Mouse (Mus musculus) kidney, embryonic 14.5 days (tissue): ENCODE results near the gene Maml3. TPM values are rescaled to one million over a fixed set of nuclear protein-coding genes. Genes with fewer than 3 reads are reported as not detected.

Experiments
- ATAC-seq: fragments of 200-750 bp; cut with Nextera tagmentation; 2 replicates; pipeline ENCODE4 v1.8.0; 2017; ENCODE audit warnings: moderate number of reproducible peaks, mild to moderate bottlenecking, moderate TSS enrichment, moderate library complexity; ENCODE audit not compliant: low FRiP score, low TSS enrichment
- H3K27ac ChIP-seq: fragments of 300-500 bp; sonication (generic); 2 replicates; pipeline ENCODE4 v1.5.1; 2014; ENCODE audit warnings: low read depth, mild to moderate bottlenecking, low read length, moderate library complexity, mixed read lengths
- H3K27me3 ChIP-seq: fragments of 300-500 bp; sonication (generic); 2 replicates; pipeline ENCODE4 v1.6.1; 2014; ENCODE audit warnings: mild to moderate bottlenecking, low read length; ENCODE audit not compliant: control insufficient read depth, insufficient read depth
- H3K36me3 ChIP-seq: fragments of 300-500 bp; sonication (generic); 2 replicates; pipeline ENCODE4 v1.6.1; 2014; ENCODE audit warnings: low read length, mixed read lengths; ENCODE audit not compliant: control insufficient read depth, insufficient read depth
- H3K4me1 ChIP-seq: fragments of 300-500 bp; sonication (generic); 2 replicates; pipeline ENCODE4 v1.6.1; 2014; ENCODE audit warnings: low read length, mixed read lengths; ENCODE audit not compliant: control insufficient read depth, insufficient read depth
- H3K4me2 ChIP-seq: fragments of 300-500 bp; sonication (generic); replicated peaks from 2 replicates; pipeline ENCODE4 v1.6.1; 2014; ENCODE audit warnings: low read depth, mild to moderate bottlenecking, low read length
- H3K4me3 ChIP-seq: fragments of 300-500 bp; sonication (generic); 2 replicates; pipeline ENCODE4 v1.5.1; 2014; ENCODE audit warnings: mild to moderate bottlenecking, low read length
- H3K9ac ChIP-seq: fragments of 300-500 bp; sonication (generic); 2 replicates; pipeline ENCODE4 v1.6.1; 2014; ENCODE audit warnings: low read depth, mild to moderate bottlenecking, low read length, moderate library complexity
- H3K9me3 ChIP-seq: fragments of 300-500 bp; sonication (generic); 2 replicates; pipeline ENCODE4 v1.6.1; 2016; ENCODE audit warnings: low read length; ENCODE audit not compliant: control insufficient read depth
- WGBS: fragments of 180-500 bp; shearing (Covaris S2); extraction: QIAGEN DNeasy Blood & Tissue Kit; methylation state at CpG from one replicate; pipeline ENCODE4 v1.1.7; 2014; 5-methylcytosine and 5-hydroxymethylcytosine counted together
- polyA plus RNA-seq: library from polyadenylated mRNA; unstranded; fragments of >200 nt; fragmentation: Nextera tagmentation; extraction: Ambion mirVana; gene quantifications from 2 replicates; pipeline ENCODE4 v1.2.1, GENCODE M21; 2014

Maml3 gene
- polyA plus RNA-seq, 1 experiment from 2014 or later, result 9.4 TPM

GRCm38 (mm10) chr3:51739049-51739834 lies 365.6 kb downstream of the Maml3 start:
- H3K4me1 ChIP-seq, result peaks cover 20% of the 10 kb centered on the region
- ATAC-seq, result peak; percentile 86
- peak overlapping the region; percentile 84 for H3K27ac ChIP-seq
- H3K9me3 ChIP-seq, result no peaks in the 10 kb centered on the region
- H3K4me2 ChIP-seq, result peak overlapping the region; percentile 19
- no peaks in the 10 kb centered on the region for H3K36me3 ChIP-seq
- no peaks in the 10 kb centered on the region for H3K27me3 ChIP-seq
- H3K9ac ChIP-seq, result peak overlapping the region; percentile 40; the same call in 1 of the 2 replicates
- no peak overlapping the region for H3K4me3 ChIP-seq
- under 1% methylated on average over 12 of the region's 12 CpGs for WGBS

GRCm38 (mm10) chr3:51733685-51734084 lies 371.2 kb downstream of the Maml3 start:
- no peak for ATAC-seq
- WGBS, result 82% methylated on average over 3 of the region's 3 CpGs
- H3K4me1 ChIP-seq, result peaks cover 12% of the 10 kb centered on the region; the same call in 1 of the 2 replicates
- no peaks in the 10 kb centered on the region for H3K9me3 ChIP-seq
- no peak overlapping the region for H3K4me2 ChIP-seq
- no peak overlapping the region for H3K4me3 ChIP-seq
- H3K36me3 ChIP-seq, result no peaks in the 10 kb centered on the region
- no peak overlapping the region for H3K27ac ChIP-seq
- no peaks in the 10 kb centered on the region for H3K27me3 ChIP-seq
- no peak overlapping the region for H3K9ac ChIP-seq

- peaks cover 21% of the 10 kb centered on the region for H3K4me1 ChIP-seq
- WGBS, result 95% methylated on average over 16 of the region's 16 CpGs
- ATAC-seq, result no peak
Measured at GRCm38 (mm10) chr3:51731949-51732636, 372.8 kb downstream of the Maml3 start.

GRCm38 (mm10) chr3:51730662-51731061 lies 374.2 kb downstream of the Maml3 start:
- no peak for ATAC-seq
- 87% methylated on average over 7 of the region's 7 CpGs for WGBS

More at GRCm38 (mm10) chr3:51731949-51732636, 372.8 kb downstream of the Maml3 start:
- Histone ChIP-seq H3K36me3 (no peaks in the 10 kb centered on the region), H3K9me3 (no peaks in the 10 kb centered on the region), H3K27me3 (no peaks in the 10 kb centered on the region), H3K27ac (no peak overlapping the region), H3K4me3 (no peak overlapping the region), H3K9ac (no peak overlapping the region), H3K4me2 (no peak overlapping the region)

GRCm38 (mm10) chr3:51729109-51729918 lies 375.6 kb downstream of the Maml3 start:
- Histone ChIP-seq H3K4me1 (peaks cover 27% of the 10 kb centered on the region), H3K4me3 (no peak overlapping the region), H3K27ac (no peak overlapping the region), H3K4me2 (no peak overlapping the region), H3K9me3 (no peaks in the 10 kb centered on the region), H3K9ac (no peak overlapping the region), H3K36me3 (no peaks in the 10 kb centered on the region), H3K27me3 (no peaks in the 10 kb centered on the region)
- 78% methylated on average over 14 of the region's 14 CpGs for WGBS
- no peak for ATAC-seq

More at GRCm38 (mm10) chr3:51730662-51731061, 374.2 kb downstream of the Maml3 start:
- Histone ChIP-seq H3K4me3 (no peak overlapping the region), H3K4me1 (peaks cover 24% of the 10 kb centered on the region), H3K4me2 (no peak overlapping the region), H3K9ac (no peak overlapping the region), H3K9me3 (no peaks in the 10 kb centered on the region), H3K27ac (no peak overlapping the region), H3K27me3 (no peaks in the 10 kb centered on the region), H3K36me3 (no peaks in the 10 kb centered on the region)

- Histone ChIP-seq H3K4me1 (peaks cover 31% of the 10 kb centered on the region), H3K36me3 (no peaks in the 10 kb centered on the region), H3K27me3 (no peaks in the 10 kb centered on the region), H3K9me3 (no peaks in the 10 kb centered on the region), H3K27ac (peak overlapping the region; percentile 68; the same call in 1 of the 2 replicates), H3K9ac (no peak overlapping the region), H3K4me2 (no peak overlapping the region), H3K4me3 (no peak overlapping the region)
- peak; percentile 50 for ATAC-seq
- 46% methylated on average over 12 of the region's 12 CpGs for WGBS
Measured at GRCm38 (mm10) chr3:51728456-51728855, 376.4 kb downstream of the Maml3 start.

- no peaks in the 10 kb centered on the region for H3K36me3 ChIP-seq
- H3K9me3 ChIP-seq, result no peaks in the 10 kb centered on the region
- no peak overlapping the region for H3K4me2 ChIP-seq
- peak overlapping the region; percentile 68; the same call in 1 of the 2 replicates for H3K27ac ChIP-seq
- WGBS, result 12% methylated on average over 8 of the region's 8 CpGs
- H3K27me3 ChIP-seq, result no peaks in the 10 kb centered on the region
- H3K4me1 ChIP-seq, result peaks cover 31% of the 10 kb centered on the region
- no peak overlapping the region for H3K9ac ChIP-seq
- peak; percentile 38; the same call in 1 of the 2 replicates for ATAC-seq
- no peak overlapping the region for H3K4me3 ChIP-seq
Measured at GRCm38 (mm10) chr3:51727968-51728367, 376.9 kb downstream of the Maml3 start.

- Histone ChIP-seq H3K27me3 (no peaks in the 10 kb centered on the region), H3K4me3 (no peak overlapping the region), H3K9ac (no peak overlapping the region), H3K9me3 (no peaks in the 10 kb centered on the region), H3K27ac (peak overlapping the region; percentile 68; the same call in 1 of the 2 replicates), H3K4me1 (peaks cover 31% of the 10 kb centered on the region), H3K36me3 (no peaks in the 10 kb centered on the region), H3K4me2 (no peak overlapping the region)
- WGBS, result 52% methylated on average over 3 of the region's 3 CpGs
- ATAC-seq, result no peak
Measured at GRCm38 (mm10) chr3:51727487-51727886, 377.4 kb downstream of the Maml3 start.
